Mouse (Mus musculus): ENCODE data around the gene Nfe2l3.

DNA sequence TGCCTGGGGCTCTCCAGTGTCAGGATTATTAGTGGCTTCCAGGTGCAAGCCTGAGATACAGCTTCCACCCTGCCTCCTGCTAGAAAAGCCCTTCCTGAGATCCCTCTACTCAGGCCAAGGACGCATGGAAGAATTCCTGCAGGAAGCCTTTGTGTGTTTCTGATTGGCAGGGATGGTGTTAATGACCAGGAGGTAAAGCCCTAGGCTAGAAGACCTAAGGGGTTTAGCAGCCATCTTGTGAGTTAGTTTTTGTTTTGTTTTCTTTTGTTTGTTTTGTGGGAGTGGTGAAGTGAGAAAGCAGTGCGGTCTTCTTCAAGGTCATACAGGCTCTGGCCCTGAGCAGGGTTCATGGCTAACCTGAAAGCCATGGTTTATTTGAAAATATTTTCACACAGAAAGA is 75.1 kb downstream of the Nfe2l3 start:
- TF ChIP-seq ZNF384 (IDR thresholded peaks at IDR 0.05; ENCODE audit: low read depth, low read length) = no peak
- no peak for TF ChIP-seq USF1 (IDR thresholded peaks at IDR 0.05; ENCODE audit: low read depth, low read length)
- no peak for TF ChIP-seq CTCF (conservative IDR thresholded peaks at IDR 0.05 in 1 of 2, IDR thresholded peaks at IDR 0.05 in 1 of 2; ENCODE audit: low read depth in 2 of 2, low read length in 2 of 2)
- no peak for TF ChIP-seq UBTF (IDR thresholded peaks at IDR 0.05; ENCODE audit: low read depth, low read length)
- no peak for TF ChIP-seq RCOR1 (conservative IDR thresholded peaks at IDR 0.05; ENCODE audit: low read depth, low read length)
- no peak for TF ChIP-seq KAT2A (IDR thresholded peaks at IDR 0.05; ENCODE audit: insufficient replicate concordance, low read length)
- TF ChIP-seq EP300 (IDR thresholded peaks at IDR 0.05; ENCODE audit: low read length) = no peak
- TF ChIP-seq MAFK (IDR thresholded peaks at IDR 0.05; ENCODE audit: insufficient replicate concordance, low read length) = no peak
- no peak for TF ChIP-seq USF2 (conservative IDR thresholded peaks at IDR 0.05; ENCODE audit: low read depth, low read length)
- no peak for TF ChIP-seq ZKSCAN1 (IDR thresholded peaks at IDR 0.05; ENCODE audit: borderline replicate concordance, low read depth, low read length)
- no peak for TF ChIP-seq E2F4 (IDR thresholded peaks at IDR 0.05; ENCODE audit: insufficient replicate concordance, low read depth, low read length)
- TF ChIP-seq SIN3A (IDR thresholded peaks at IDR 0.05; ENCODE audit: low read length) = no peak
- TF ChIP-seq NELFE (IDR thresholded peaks at IDR 0.05; ENCODE audit: low read depth, low read length) = no peak

All from CH12.LX (cell line).